Mouse (Mus musculus): Measurements from ENCODE around the gene Adap1.
A peak's percentile ranks its signal among the peaks of the same experiment; 100 is the strongest.

Gene Adap1

DNA sequence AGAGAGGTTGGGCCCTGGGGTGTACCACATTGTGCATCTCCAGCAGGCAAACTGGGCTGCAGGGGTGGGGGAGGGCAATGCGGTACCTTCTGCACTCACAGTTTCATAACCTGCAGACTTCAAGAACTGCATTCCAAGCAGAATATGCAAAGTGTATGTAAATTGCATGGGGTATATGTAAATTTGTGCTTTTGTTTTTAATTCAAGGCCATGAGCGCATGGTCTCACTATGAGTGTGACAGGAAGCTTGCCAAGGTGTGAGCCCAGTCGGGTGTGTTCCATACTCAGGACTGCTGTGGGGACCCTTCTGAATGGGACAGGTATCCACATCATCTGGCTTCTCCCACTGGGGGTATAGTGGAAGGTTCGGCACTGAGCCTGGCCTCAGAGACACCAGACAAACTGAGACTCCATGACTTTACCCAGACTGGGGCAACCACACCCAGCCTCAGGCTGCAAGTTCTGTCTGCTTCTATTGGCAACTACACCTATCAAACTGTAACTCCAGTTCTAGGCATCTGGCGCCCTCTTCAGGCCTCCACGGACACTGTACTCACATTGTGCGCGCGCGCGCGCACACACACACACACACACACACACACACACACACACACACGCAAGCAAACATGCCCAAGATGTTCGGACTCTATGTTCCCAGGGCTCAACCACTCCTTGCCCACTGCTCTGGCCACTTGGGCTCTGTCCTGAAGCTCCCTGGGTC is 41.8 kb downstream of the Adap1 start:
- DNase-seq: no peak

DNA sequence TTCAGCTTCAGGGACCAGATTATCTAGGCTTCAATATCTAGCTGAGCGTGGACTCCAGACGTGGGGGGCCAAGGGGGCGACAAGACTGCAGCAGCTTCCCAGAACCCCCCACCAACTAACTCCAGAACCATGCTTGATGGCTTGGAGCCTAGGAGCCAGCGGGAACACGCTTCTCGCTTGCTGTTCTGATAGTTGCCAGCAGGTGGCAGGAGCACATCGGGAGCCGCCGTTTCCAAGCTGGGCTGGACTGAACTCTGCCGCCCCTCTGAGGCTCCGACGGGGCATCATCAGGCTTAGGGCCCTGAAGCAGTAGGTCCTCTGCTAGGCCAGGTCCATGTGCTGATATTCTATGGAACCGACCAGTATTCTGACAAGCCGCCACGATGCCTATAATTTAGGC is 43.2 kb downstream of the Adap1 start:
- peak; percentile 78 for DNase-seq

DNA sequence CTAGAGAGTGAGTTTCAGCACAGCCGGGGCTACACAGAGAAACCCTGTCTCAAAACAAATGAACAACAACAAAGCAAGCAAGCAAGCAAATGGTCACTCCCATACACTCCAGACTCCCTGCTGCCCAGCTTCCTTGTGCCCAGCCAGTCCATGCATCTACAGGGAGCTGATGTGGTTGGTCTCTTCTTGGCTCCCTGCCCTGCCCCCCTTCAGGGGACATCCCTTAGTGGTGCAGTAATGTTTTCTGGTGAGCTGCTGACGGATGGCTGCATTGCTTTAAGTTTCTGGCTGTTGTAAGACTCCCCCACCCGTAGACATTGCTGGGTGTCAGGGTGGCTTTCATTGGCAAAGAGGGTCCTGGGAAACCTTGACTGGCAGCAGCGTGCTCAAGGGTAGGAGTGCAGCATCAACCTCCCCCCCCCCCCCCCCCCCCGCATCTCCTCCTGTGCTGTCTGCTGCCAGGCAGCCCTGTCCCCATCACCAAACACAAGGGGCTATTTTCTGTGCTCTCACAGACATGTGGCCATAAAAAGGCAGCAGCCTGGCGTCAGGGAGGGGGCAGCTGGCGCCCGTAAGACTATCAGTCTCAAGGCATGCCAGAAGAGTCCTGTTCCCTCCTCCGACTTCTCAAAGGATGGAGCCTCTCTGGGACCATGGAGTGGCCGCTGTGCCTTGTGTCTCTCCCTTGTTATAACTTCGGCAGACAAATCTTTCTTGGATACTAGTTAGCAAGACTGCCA is 43.9 kb downstream of the Adap1 start:
- DNase-seq: no peak

DNA sequence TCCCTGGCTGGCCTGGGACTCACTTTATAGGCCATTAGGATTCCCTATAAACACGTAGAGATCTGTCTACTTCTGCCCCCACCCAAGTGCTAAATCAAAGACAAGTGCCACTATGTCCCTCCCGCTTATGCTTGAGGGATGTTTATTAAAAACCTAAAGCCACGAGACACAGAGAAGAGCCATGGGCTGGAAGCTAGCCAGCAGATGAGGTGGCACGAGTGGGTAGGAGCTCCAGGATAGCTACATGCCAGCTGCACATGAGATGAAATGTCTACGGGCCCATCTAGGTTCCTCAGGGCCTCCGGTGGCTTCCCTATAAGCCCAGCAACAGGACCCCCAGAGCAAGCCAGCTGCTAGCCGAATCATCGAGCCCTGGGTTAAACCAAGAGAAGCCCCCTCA is 48.1 kb downstream of the Adap1 start:
- no peak for DNase-seq

DNA sequence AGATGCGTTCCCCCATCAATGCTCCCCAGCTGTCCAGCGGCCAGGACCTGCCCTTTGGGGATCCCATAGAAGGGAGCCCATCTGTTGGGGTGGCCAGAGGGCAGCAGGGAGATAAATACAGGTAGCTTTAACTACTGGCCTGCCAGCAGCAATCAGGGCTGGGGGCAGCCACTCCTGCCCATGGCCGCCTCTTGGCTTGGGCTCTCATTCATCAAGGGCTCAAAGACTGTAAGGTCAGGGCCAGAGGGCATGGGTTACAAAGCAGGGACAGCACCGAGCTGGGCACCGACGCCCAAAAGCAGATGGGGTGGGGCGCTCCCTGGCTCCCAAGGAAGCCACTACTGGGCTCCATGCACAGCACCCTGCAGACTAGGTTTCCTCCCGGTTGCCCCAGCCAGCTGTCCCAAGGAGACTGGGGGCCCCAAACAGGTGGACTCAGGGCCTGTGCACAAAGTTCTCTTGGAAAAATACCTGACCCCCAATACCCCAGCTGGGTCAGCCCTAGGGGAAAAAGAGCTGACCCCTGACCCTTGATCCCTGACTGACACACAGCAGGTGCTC is 53.3 kb downstream of the Adap1 start:
- DNase-seq: no peak

DNA sequence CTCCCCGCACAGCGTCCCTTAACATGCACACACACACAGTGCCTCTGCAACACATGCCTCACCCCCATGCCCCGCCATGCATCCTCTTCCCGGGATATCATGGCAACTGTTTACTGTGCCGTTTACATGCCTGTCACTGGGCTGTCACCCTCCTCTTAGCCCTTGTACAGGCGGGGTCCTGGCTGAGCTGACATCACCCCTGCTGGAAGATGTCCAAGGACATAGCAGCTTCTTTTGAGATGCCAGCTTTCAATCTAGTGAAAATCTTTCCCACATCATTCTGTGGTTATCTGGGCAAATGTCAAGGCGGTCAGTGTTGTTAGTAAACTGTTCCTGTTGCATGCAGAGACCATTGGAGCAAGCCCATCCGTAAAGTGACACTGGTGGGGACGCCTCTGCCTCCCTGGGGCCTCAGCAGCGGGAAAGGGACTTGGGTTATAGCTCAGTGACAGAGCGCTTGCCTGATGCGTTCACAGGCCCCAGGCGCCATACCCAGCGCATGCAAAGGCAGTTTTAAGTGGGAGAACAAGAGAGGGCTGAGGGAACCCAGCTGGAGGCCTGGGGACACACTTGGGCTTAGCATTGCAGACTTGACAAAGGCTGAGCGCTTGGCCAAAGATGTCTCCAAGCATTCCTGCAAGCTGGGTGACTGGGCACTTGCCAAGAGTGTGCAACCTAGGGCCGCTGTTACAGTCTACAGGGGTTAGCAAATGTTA is 54.5 kb downstream of the Adap1 start:
- DNase-seq: no peak

DNA sequence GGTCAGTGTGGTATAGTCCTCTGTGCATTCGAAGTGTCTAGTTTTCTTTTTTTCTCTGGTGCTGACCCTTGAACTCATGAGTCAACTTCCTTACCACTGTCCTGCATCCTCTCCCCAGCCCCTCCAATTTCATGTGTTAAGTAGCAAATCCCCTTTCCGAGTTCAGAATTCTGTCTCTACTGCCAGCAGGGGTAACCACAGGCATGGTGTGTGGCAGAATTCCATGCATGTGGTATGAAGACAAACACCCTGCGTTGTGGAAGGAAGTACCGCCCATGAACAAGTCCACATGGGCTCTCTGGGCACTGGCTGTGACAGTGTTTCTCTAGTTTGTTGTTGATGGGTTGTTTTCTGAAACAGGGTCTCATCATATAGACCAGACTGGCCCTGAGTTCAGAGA is 57.8 kb downstream of the Adap1 start:
- no peak for DNase-seq

DNA sequence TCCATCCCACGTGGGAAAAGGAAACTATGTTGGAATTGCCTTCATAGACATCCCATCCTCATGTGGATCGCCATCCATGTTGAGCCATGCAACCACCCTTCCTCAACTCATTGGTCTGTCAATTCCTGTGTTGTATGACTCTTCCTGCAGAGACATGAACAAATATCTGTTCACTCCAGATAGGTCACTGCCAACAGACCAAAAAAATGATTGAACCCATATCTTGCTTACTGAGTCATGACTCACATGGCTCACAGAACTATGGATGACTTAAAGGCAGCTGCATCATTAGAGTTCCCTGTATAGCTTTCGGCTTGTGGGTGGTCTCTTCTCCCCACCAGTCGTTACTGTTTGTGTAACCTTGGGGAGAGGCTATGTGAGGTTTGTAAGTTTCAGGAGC is 64.0 kb downstream of the Adap1 start:
- DNase-seq: no peak

DNA sequence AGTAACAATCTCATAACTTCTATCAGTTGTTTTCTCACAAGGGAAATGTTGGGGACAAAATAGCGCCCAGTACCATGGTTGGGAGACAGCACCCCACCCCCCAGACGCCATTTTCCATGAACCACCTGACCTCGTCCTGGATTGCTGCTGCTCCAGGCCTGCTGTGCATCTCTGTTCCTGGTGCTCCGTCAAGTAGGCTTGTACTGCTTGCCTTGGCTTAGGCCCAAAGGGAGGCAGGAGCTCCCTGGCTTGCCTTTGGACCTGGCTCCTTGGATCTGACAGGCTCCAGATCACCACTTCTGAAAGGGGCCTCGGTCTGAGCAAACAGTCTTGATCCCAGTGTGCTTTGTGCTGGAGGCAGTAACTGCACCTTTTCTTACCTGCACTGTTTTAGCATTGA is 65.6 kb downstream of the Adap1 start:
- peak; percentile 65 for DNase-seq

DNA sequence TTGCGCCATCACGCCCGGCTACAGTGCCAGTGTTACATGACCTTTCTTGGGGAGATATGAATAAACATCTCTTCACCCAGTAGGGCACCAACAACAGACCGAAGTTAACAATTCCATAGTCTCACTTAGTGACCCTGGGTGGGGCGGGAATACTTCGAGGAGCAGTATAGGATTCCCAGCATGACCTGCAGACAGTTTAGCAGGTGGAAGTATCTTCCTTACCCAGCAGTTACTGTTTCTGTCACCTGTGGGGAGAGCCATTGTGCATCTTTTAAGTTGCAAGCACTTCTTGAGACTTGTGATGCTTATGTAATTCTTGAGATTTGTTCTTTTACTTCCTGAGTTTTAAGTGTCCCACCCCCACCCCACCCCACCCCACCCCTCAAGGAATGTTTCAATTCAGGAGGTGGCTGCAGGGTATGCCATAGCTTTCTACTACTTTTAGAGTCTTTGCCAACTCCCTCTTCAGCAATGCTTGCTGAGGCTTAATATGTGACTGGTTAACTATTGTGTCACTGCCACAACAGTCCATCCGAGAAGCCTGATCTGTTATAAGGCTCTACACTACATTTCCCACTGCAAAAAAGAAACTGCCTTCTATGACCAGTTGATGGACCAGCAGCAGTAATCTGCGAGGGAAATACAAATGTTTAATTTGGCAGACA is 66.9 kb downstream of the Adap1 start:
- no peak for DNase-seq

DNA sequence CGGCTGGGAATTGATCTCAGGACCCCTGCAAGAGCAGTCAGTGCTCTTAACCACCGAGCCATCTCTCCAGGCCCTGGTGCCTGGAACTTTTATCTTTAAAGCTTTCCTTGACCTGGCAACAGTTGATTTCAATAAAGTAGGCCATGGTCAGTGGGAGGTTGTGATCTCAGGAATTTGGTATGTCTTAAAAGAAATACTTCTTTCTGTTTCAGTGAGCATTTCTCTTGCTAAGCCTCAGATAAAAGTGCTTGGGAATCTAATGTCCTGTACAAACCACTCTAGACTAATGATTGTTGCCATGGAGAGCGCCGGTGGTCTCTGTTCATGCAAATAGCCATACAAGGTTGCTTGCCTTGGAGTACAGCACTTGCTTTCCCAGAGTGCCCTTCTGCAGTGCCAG is 67.6 kb downstream of the Adap1 start:
- DNase-seq: no peak

DNA sequence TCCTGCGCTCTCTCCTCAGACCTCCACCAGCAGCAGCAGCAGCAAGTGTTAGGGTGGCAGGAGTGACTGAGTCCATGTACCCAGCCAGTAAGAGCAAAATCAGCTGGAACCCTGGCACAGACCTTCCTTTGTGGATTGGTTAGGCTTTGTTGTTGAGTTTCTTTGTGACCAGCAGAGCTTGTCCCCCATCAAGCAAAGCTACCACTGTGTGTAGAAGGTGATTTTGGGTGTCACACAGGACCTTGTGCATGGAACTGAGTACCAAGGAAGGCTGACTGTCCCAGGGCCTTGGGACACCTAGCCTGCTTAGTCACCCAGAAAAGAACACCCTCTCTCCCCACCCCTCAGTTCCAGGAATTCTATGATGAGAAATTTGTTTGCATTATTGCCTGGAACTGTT is 68.2 kb downstream of the Adap1 start:
- DNase-seq: no peak

DNA sequence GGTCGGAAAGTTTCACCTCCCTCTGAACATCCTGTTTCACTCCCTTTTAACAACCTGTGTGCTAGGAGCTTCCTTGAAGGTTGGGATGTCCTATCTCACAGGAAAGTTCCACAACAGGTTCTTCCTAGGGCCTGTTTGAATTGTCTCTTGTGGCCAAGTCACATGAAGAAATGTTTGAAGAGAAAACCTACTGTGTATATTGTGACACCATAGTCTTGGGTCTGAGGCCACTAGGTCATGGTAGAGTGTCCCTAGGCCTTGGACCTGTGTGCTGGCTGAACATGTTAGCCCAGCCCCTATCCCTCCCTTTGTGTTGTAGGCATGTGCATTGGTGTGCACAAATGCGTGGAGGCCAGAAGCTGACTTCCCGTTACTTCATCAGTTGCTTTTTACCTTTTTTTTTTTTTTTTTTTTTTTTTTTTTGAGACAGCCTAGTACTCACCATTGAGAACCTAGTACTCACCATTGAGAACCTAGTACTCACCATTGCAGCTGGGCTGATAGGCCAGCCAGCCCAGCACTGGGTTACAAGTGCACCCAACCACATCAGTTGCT is 69.1 kb downstream of the Adap1 start:
- peak; percentile 4 for DNase-seq

DNA sequence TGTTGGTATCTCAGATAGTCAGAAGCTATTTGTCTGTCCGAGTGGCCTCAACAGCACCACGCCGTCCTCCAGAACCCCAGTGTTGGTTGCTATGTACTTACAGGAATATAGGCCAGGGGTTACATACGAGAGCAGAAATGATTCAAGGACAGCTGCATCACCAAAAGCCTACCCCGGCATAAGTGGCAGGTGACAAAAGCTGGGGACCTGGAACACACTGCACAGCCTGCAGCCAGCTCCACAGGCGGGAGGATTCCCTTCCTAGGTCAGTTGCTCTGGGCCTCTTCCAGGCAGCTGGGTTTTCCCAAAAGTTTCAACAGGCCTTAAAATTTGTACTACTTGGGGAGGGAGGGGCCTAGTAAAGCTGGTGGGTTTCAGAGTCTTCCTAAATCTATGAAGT is 69.6 kb downstream of the Adap1 start:
- DNase-seq: no peak

DNA sequence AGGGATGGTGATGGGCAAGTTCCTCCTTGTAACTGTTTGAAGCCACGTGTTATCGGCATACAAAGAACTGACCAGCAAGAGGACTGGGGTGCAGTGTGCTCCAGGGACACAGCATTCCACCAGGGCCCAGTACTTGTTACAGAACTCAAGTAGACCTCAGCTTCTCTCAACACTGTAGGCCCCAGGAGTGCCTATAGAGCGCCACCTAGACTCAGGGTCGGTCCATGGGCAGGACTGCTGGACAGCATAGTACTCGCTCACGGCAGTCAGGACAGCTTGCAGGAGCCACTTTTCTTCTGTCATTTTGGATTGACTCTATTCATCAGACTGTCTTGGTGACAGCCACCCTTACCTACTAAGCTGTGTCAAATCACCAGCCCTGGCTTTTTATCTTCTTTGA is 70.5 kb downstream of the Adap1 start:
- DNase-seq: no peak

DNA sequence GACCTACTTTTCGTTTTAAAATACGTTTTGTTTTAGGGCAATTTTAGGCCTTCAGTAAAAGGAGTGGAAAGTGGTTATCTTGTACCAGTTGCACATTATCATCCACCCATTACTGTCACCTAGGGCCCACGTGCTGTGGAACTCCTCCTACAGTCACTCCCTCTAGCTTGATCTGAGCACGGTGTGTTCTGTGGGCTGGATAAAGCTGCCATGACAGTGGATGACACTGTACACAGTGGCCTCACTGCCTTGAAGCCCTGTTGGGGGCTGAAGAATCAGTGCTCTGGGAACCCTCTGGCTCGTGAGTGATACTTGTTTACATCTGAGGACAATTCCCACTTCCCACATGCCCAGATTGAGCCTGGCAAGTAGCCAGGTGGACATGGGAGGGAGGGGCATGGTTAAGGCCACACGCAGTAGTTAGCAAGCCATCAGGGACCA is 72.1 kb downstream of the Adap1 start:
- peak; percentile 75 for DNase-seq

DNA sequence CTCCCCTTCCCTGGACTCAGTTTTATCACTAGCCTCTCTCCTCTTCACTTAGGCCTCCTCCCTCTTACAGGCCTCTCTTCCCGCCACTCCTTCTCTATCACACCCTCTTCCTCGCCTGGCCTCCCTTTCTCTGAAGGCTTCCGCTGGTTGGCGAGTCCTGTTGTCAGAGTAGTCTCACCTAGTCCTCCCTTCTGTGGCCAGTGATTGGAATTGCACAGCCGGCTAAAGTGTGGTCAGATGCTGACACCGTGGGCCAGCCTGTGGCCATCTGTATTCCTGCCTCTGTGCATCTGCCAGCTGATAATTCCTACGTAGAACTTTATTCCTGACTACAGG is 72.5 kb downstream of the Adap1 start:
- no peak for DNase-seq

DNA sequence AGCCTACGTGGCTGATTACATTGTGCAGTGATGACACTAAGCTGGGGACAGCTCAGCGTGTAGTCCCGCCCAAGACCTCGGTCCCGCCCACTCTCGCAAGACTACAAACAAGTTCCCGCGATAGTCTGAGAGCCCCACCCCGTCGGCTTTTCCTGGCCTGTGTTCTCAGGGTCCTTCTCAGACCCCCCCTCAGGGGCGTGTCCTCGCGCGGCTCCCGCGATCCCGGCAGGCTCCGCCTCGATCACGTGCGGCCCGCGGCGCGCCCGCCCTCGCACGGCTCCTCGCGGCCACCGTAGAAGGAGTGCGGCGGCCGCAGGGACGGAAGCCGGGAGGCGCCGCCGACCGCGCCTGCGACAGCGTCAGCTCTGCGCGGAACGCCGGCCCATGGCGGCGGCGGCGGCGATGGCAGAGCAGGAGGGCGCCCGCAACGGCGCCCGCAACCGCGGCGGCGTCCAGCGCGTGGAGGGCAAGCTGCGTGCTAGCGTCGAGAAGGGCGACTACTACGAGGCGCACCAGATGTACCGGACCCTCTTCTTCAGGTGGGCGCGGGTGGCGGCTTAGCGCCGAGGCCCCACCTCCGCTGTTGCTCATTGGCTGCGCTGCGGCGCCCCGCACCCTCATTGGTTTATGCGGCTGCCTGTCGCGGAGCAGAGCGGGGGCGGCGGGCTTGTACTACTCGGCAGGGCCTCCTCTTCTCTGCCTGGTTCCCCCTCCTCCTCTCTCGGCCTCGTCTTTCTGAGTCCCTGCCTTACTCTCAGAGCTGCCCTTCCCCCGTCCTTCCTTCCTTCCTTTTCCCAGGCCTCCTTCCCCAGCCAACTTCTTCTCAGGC is 73.1 kb downstream of the Adap1 start, which contains the start of gene Get4:
Get4 (plus strand) TSS at position 244 of the 829 bp plus-strand sequence.
- DNase-seq: peak; percentile 99

DNA sequence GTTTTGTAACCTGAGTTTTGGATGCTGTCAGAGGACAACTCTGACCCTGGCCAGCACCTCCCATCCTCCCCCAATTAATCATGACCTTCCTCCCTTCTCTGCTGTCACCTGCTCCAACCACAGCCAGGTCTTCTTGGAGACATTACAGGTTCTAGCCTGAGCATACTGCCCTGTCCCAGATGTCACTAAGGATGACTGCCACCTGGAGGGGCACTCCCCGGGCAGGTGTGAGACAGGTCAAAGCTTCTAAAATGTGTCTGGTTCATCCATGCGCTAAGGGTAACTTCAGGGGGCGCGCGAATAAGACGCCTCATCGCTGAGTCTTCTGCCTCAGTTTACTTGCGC is 73.7 kb downstream of the Adap1 start:
- no peak for DNase-seq

DNA sequence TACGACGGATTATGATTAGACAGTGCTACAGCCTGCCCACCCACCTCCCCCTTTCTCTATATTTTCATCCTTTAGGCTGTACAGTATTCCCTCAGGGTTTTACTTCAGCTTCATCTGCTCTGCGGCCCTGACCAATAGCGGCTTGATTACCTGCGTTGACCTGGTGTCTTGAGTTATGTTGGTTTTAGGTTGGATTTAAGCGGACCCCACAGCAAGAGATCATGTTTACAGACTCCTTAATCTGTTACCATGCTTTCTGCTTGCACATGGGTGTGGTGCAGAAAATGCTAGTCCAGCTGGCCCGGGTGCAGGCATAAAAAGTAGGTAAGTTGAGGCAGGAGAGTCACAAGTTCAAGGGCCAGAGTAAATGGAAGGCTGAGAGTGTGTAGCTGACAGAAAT is 74.1 kb downstream of the Adap1 start:
- DNase-seq: no peak

DNA sequence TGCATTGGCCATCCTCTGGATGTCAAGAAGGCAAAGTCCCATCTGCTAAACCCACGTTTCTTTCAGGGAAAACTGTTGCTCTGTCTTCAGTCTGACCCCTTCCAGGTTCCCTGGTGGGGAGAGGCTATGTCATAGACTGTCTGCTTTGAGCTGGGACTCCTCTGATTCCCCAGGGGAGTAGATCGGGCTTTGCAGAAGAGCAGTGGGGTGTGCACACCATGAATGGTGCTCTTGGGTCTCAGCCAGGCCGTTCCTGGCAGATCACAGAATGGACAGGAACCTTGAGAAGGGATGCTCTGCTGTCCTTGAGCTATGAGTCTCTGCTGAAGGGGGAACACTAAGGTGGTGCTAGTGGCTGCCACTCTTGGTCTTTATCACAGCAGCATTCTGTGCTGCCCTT is 76.6 kb downstream of the Adap1 start:
- peak; percentile 54 for DNase-seq

DNA sequence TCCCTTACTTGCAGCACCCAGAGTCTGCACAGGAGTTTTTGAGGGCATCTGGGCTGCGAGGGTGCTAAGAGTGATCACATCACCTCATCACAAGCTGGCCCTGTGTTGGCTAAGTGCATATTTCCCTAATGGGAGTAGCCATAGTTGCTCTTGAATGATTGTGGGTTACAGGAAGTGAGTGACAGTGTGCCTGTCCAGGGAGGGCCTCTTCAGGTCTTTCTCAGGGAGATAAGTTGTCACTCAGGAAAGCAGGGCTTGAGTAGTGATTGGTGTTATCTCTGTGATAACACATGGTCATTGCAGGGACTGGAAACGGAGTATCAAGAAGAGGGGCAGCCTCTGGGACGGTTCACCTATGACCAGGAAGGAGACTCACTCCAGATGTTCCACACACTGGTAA is 77.7 kb downstream of the Adap1 start:
- DNase-seq: no peak
